Mouse (Mus musculus) hindbrain, embryonic 15.5 days (tissue): ENCODE data around the gene Apopt1. TPM values are rescaled to one million over a fixed set of nuclear protein-coding genes. Genes with fewer than 3 reads are reported as not detected.
"Not testable (repeated sequence)": the region's sequence is repeated elsewhere in the genome, so short reads cannot be mapped to it uniquely, and the experiment has no call there.

Source experiments
- ATAC-seq: fragments of 200-750 bp; cut with Nextera tagmentation; 2 replicates; pipeline ENCODE4 v1.8.0; 2017; ENCODE audit warnings: low read depth, moderate number of reproducible peaks, moderate TSS enrichment; ENCODE audit not compliant: low FRiP score
- H3K27ac ChIP-seq: fragments of 300-500 bp; sonication (generic); replicated peaks from 2 replicates; pipeline ENCODE4 v1.5.1; 2015; ENCODE audit warnings: mild to moderate bottlenecking, inconsistent platforms
- H3K27me3 ChIP-seq: fragments of 300-500 bp; sonication (generic); 2 replicates; pipeline ENCODE4 v1.6.1; 2015; ENCODE audit warnings: control low read depth, inconsistent platforms
- H3K36me3 ChIP-seq: fragments of 300-500 bp; sonication (generic); 2 replicates; pipeline ENCODE4 v1.6.1; 2015; ENCODE audit warnings: control low read depth, inconsistent platforms
- H3K4me1 ChIP-seq: fragments of 300-500 bp; sonication (generic); replicated peaks from 2 replicates; pipeline ENCODE4 v1.6.1; 2015; ENCODE audit warnings: control low read depth, inconsistent platforms
- H3K4me2 ChIP-seq: fragments of 300-500 bp; sonication (generic); 2 replicates; pipeline ENCODE4 v1.6.1; 2015; ENCODE audit warnings: moderate library complexity, mild to moderate bottlenecking, inconsistent platforms
- H3K4me3 ChIP-seq: fragments of 300-500 bp; sonication (generic); 2 replicates; pipeline ENCODE4 v1.5.1; 2015; ENCODE audit warnings: mild to moderate bottlenecking, inconsistent platforms
- H3K9ac ChIP-seq: fragments of 300-500 bp; sonication (generic); 2 replicates; pipeline ENCODE4 v1.6.1; 2015; ENCODE audit warnings: inconsistent platforms
- H3K9me3 ChIP-seq: fragments of 300-500 bp; sonication (generic); 2 replicates; pipeline ENCODE4 v1.6.1; 2016; ENCODE audit warnings: control low read depth, inconsistent platforms
- WGBS: fragments of 180-500 bp; shearing (Covaris S2); methylation state at CpG from one replicate; pipeline ENCODE4 v1.1.7; 2015; 5-methylcytosine and 5-hydroxymethylcytosine counted together
- polyA plus RNA-seq: library from polyadenylated mRNA; unstranded; fragments of >200 nt; fragmentation: Nextera tagmentation; extraction: Ambion mirVana; gene quantifications from 2 replicates; pipeline ENCODE4 v1.2.1, GENCODE M21; 2015

Gene Apopt1
- polyA plus RNA-seq, 1 experiment from 2014 or later: 52.9 TPM

DNA sequence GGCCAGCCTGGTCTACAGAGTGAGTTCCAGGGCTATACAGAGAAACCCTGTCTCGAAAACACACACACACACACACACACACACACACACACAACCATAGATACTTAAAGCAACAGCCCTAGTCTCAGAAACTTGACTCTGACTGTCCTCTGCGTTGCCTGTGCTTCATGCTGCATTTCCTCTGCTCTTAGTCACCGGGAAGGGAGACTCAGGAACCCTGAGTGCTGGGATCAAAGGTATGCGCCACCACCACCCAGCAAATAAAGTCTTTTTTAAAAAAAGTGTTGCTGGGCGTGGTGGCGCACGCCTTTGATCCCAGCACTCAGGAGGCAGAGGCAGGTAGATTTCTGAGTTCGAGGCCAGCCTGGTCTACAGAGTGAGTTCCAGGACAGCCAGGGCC is 23.6 kb downstream of the Apopt1 start:
- H3K4me1 ChIP-seq: peaks cover 10% of the 10 kb centered on the region; the same call in 1 of the 2 replicates
- not testable (repeated sequence) for H3K9me3 ChIP-seq, H3K4me2 ChIP-seq, H3K27me3 ChIP-seq, H3K4me3 ChIP-seq, H3K36me3 ChIP-seq, H3K9ac ChIP-seq, ATAC-seq, H3K27ac ChIP-seq
- 84% methylated on average over 8 of the region's 8 CpGs for WGBS

DNA sequence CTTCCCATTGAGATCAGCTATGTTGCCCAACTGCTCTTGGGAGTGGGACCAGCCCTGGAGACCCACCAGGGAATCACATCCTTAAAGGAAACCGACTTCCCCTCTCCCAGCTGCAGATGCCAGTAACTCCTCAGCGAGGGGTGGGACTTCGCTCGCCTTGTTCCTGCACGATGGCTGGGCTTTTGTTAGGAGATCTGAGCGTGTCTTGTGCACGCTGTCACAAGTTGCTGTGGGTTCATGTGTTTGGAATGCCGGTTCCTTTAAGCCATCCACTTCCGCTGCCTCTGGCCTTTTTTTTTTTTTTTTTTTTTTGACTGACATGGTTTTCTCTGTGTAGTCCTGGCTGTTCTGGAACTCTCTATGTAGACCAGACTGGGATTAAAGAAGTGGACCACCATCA is 24.3 kb downstream of the Apopt1 start:
- no peak; the same call in 1 of the 2 replicates for ATAC-seq
- no peak overlapping the region for H3K27ac ChIP-seq
- H3K4me3 ChIP-seq: no peak overlapping the region
- H3K27me3 ChIP-seq: no peaks in the 10 kb centered on the region
- no peak overlapping the region for H3K4me2 ChIP-seq
- H3K9me3 ChIP-seq: no peaks in the 10 kb centered on the region
- H3K4me1 ChIP-seq: 0 out of 2 replicates have a peak, but pooled peaks cover 4% of the 10 kb centered on the region
- no peaks in the 10 kb centered on the region for H3K36me3 ChIP-seq
- 42% methylated on average over 9 of the region's 9 CpGs for WGBS
- H3K9ac ChIP-seq: no peak overlapping the region

DNA sequence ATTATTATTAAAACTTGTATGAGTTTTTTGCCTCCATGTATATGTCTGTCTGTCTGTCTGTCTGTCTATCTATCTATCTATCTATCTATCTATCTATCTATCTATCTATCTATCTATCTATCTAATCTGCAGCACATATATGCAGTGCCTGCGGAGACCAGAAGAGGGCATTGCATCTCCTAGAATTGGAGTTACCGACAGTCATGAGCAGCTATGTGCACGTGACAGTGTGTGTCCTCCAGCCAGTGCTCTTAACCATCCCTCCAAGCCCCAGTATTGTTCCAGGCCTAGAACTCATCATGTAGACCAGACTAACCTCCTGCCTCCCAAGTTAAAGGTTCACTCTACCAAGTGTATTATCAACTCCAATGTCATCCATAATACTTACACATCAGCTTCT is 25.7 kb downstream of the Apopt1 start:
- H3K27ac ChIP-seq: no peak overlapping the region
- no peaks in the 10 kb centered on the region for H3K36me3 ChIP-seq
- no peak for ATAC-seq
- no peaks in the 10 kb centered on the region for H3K9me3 ChIP-seq
- no peaks in the 10 kb centered on the region for H3K4me1 ChIP-seq
- H3K27me3 ChIP-seq: no peaks in the 10 kb centered on the region
- no peak overlapping the region for H3K4me2 ChIP-seq
- H3K9ac ChIP-seq: no peak overlapping the region
- 6% methylated on average over 3 of the region's 3 CpGs for WGBS
- no peak overlapping the region for H3K4me3 ChIP-seq

DNA sequence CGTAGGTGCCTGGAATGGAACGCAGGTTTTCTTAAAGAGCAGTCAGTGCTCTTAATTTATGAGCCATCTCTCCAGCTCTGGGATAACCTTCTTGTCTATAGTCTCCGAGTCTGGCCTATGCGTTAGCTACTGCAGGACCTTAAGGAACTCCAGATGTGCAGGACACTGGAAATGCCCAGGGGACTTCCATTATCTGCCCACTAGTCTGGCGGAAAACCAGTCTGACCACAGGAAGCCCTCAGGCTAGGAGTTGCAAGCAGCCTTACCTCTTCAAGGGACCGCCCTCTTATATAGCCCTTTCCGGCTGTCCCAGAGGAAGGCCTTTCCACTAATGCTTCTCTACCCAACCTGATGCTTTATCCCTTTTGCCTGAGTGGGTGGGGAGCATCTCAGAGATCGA is 28.3 kb downstream of the Apopt1 start:
- no peak overlapping the region for H3K4me3 ChIP-seq
- H3K36me3 ChIP-seq: no peaks in the 10 kb centered on the region
- no peaks in the 10 kb centered on the region for H3K27me3 ChIP-seq
- H3K9me3 ChIP-seq: no peaks in the 10 kb centered on the region
- H3K27ac ChIP-seq: no peak overlapping the region
- no peak for ATAC-seq
- 82% methylated on average over 8 of the region's 8 CpGs for WGBS
- H3K4me2 ChIP-seq: no peak overlapping the region
- H3K9ac ChIP-seq: no peak overlapping the region
- peaks cover 6% of the 10 kb centered on the region for H3K4me1 ChIP-seq

DNA sequence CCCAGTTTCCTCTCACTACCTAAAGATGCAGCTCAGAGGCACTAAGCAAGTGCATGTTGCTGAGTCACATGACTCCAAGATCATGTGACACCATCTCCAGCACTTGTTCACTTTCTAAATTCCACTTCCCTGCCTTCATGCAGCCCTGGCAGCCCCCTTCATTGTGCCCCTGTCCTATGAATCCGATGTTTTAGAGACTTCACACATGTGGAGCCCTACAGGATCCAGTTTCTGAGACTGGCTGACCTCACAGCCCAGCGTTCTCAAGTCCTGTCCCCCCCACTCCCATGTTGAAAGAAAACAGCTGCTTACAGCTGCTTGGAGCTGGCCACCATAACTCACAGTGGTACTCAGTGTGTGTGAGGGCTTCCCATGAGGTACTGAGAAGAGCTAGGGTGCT is 30.4 kb downstream of the Apopt1 start:
- Histone ChIP-seq H3K27ac (no peak overlapping the region), H3K4me2 (no peak overlapping the region)

DNA sequence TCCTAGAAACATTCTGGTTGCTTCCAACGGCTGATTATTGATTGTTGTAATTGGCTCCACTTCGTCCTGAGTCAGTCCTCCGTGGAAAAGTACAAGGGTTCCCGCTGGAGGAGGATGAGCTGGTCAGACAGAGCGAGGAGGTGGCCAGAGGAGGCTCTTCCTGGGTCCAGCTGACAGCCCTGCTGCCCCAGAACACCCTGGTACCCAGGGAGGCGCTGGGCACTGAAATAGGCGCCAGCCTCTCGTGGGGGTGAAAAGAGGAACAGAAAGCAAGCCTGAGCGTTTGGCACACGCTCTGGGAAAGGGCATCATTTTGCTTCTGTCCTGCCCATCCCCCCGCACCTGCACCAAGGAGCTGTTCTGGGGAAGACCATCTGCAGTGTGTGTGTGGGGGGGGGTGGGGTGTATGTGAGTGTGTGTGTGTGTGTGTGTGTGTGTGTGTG is 30.9 kb downstream of the Apopt1 start:
- H3K27me3 ChIP-seq: no peaks in the 10 kb centered on the region
- peaks cover 7% of the 10 kb centered on the region for H3K4me1 ChIP-seq
- no peaks in the 10 kb centered on the region for H3K36me3 ChIP-seq
- H3K4me3 ChIP-seq: no peak overlapping the region
- no peak overlapping the region for H3K4me2 ChIP-seq
- H3K27ac ChIP-seq: no peak overlapping the region
- H3K9me3 ChIP-seq: no peaks in the 10 kb centered on the region
- 71% methylated on average over 11 of the region's 11 CpGs for WGBS
- H3K9ac ChIP-seq: no peak overlapping the region
- no peak for ATAC-seq

More for the DNA sequence above, 30.4 kb downstream of the Apopt1 start:
- peaks cover 7% of the 10 kb centered on the region for H3K4me1 ChIP-seq
- no peaks in the 10 kb centered on the region for H3K36me3 ChIP-seq
- no peak for ATAC-seq
- H3K9ac ChIP-seq: no peak overlapping the region
- no peaks in the 10 kb centered on the region for H3K9me3 ChIP-seq
- WGBS: 81% methylated on average over 2 of the region's 2 CpGs
- no peaks in the 10 kb centered on the region for H3K27me3 ChIP-seq
- no peak overlapping the region for H3K4me3 ChIP-seq

DNA sequence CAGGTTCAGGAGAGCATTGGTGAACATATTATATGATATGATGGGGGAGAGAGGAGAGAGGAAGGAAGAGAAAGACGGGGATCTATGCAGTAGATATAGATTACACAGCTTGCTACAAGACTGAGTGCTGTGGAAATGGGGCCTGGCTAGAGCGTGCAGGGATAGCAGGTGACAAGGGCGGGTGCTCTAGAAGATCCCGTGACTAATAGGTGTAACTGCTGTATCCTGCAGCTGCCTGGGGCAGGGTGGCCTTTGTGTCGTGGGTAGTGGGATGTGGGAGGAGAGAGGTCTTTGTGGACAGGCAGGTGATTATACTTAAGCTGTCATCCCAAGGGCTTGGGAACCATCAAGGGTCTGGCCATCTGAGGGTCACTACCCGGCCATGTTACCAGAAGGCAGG is 32.2 kb downstream of the Apopt1 start:
- Histone ChIP-seq H3K36me3 (no peaks in the 10 kb centered on the region), H3K9ac (no peak overlapping the region), H3K27me3 (no peaks in the 10 kb centered on the region), H3K27ac (no peak overlapping the region), H3K4me3 (no peak overlapping the region), H3K4me2 (no peak overlapping the region), H3K4me1 (peaks cover 7% of the 10 kb centered on the region), H3K9me3 (no peaks in the 10 kb centered on the region)
- peak; percentile 19; the same call in 1 of the 2 replicates for ATAC-seq
- WGBS: 75% methylated on average over 6 of the region's 6 CpGs

DNA sequence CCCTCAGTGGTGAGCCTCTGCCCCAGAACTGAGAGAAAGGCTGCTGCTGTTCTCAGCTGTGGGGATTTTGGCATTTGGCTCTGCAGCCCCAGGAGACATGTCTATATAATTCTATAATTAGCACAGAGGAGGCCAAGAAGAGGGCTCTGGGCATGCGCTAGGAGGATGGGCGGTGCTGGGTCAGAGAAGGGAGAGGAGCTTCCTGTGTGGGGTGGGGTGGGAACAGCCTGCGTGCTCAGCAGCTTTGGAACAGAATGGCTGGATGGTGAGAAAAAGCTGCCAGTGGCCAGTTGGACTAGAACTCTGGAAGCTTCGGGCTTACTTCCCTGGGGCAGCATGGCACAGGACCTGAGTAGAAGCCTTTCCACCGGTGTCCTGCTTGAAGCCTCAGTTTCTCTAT is 33.0 kb downstream of the Apopt1 start:
- Histone ChIP-seq H3K36me3 (no peaks in the 10 kb centered on the region), H3K27me3 (no peaks in the 10 kb centered on the region), H3K4me1 (peaks cover 7% of the 10 kb centered on the region), H3K27ac (no peak overlapping the region; the same call in 1 of the 2 replicates), H3K9ac (no peak overlapping the region), H3K4me3 (no peak overlapping the region), H3K9me3 (no peaks in the 10 kb centered on the region), H3K4me2 (no peak overlapping the region)
- no peak for ATAC-seq
- WGBS: 56% methylated on average over 5 of the region's 5 CpGs

DNA sequence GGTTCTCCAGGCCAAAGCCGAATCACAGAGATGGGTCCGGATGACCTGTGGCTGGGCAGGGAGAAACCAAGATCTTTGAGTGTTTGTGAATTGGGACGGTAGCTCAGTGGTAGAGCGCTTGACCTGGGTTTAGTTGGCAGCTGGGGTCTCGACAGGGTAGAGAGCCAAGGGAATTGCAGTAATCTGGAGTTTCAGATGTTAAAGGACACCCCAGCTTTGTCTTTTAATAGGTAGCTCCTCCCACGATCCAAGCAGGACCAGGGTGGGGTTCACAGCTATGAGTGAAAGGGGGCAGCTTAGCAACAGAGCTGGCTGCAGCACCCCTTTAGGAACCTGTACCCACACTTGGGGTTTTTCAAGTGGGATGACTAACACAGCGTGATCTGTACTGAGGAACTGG is 34.4 kb downstream of the Apopt1 start:
- no peak overlapping the region for H3K9ac ChIP-seq

DNA sequence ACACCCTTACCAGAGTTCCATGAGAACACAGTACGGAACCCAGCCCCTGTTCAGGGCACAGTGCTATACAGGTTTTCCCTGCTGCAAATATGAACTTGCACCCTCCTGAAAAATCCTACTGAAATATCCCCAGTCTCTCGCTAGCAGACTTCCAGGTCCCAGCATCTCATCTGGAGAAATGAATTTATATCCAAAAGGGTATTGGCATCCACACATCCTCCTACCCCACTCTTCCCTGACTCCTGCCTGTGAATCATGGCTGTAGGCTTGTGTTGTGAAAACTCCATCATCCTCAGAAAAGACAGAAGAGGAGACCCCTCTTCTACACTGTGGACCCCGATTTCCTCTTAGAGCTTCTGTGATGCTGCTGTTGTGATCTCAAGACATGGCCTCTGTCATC is 37.7 kb downstream of the Apopt1 start:
- no peak overlapping the region for H3K9ac ChIP-seq
- H3K4me2 ChIP-seq: no peak overlapping the region
- ATAC-seq: no peak
- 93% methylated on average over 3 of the region's 3 CpGs for WGBS
- H3K27ac ChIP-seq: no peak overlapping the region
- H3K4me3 ChIP-seq: no peak overlapping the region
- H3K27me3 ChIP-seq: no peaks in the 10 kb centered on the region
- H3K9me3 ChIP-seq: no peaks in the 10 kb centered on the region
- H3K4me1 ChIP-seq: peaks cover 7% of the 10 kb centered on the region
- no peaks in the 10 kb centered on the region for H3K36me3 ChIP-seq

More for the DNA sequence above, 34.4 kb downstream of the Apopt1 start:
- no peak for ATAC-seq
- 83% methylated on average over 7 of the region's 7 CpGs for WGBS
- Histone ChIP-seq H3K4me1 (peaks cover 7% of the 10 kb centered on the region), H3K4me3 (no peak overlapping the region), H3K27me3 (no peaks in the 10 kb centered on the region), H3K9me3 (no peaks in the 10 kb centered on the region), H3K4me2 (no peak overlapping the region), H3K27ac (no peak overlapping the region), H3K36me3 (no peaks in the 10 kb centered on the region)

DNA sequence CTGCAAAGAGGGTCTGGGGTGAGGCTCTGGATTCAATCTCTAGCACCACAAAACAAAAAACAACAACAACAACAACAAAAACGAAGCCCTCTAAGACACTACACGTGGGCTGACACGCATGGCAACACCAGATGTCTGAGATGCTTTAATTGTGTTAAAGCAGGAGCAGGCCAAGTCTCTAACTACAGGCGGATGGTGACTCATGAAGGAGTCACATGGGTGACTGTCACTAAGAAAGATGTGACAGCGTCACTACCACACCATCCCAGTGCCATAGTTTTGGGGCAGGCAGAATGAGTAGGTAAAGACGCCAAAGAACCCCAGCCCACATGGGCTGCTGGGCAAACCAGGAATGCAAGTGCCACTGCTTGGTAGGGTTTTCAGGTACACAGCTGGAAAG is 39.4 kb downstream of the Apopt1 start:
- no peaks in the 10 kb centered on the region for H3K36me3 ChIP-seq
- no peak overlapping the region for H3K9ac ChIP-seq
- no peak overlapping the region for H3K4me3 ChIP-seq
- peaks cover 2% of the 10 kb centered on the region; the same call in 1 of the 2 replicates for H3K4me1 ChIP-seq
- ATAC-seq: no peak
- H3K9me3 ChIP-seq: no peaks in the 10 kb centered on the region
- no peak overlapping the region for H3K27ac ChIP-seq
- 92% methylated on average over 6 of the region's 6 CpGs for WGBS
- no peaks in the 10 kb centered on the region for H3K27me3 ChIP-seq
- H3K4me2 ChIP-seq: no peak overlapping the region

DNA sequence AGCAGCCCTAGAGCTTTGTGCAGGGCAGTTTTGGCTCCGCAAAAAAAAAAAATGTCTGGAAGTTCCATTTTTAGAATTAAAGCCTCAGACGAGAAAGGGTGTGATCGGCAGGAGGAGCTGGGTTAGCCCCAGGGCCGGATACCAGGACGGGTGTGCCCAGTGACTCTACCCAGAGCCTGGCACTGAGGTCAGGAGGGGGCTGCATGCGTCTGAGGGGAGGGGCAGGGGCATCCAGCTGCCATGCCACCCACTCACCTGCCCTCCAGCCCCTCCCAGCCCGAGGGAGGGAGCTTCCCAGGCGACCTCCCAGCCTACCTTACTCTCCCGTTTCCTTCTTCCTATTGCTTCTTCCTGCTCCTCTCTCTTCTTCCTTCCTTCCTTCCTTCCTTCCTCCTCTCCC is 40.3 kb downstream of the Apopt1 start:
- H3K4me3 ChIP-seq: no peak overlapping the region
- H3K4me1 ChIP-seq: peaks cover 10% of the 10 kb centered on the region
- no peak overlapping the region for H3K4me2 ChIP-seq
- H3K27ac ChIP-seq: no peak overlapping the region
- no peak overlapping the region for H3K9ac ChIP-seq
- H3K27me3 ChIP-seq: no peaks in the 10 kb centered on the region
- no peaks in the 10 kb centered on the region for H3K36me3 ChIP-seq
- ATAC-seq: no peak
- WGBS: 66% methylated on average over 9 of the region's 9 CpGs
- no peaks in the 10 kb centered on the region for H3K9me3 ChIP-seq

DNA sequence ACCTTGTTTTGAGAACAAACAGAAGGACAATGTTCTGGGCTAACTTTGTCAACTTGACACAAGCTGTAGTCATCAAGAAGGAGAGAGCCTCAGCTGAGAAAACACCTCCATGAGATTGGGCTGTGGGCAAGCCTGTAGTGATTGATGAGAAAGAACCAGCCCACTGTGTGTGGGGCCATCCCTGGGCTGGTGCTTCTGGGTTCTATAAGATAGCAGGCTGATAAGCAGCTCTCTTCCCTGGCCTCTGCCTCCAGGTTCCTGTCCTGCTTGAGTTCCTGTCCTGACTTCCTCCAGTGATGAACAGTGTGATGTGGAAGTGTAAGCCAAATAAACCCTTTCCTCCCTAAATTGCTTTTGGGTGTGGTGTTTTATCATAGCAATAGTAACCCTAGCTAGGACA is 41.6 kb downstream of the Apopt1 start:
- no peak for ATAC-seq
- no peak overlapping the region for H3K4me2 ChIP-seq
- H3K4me1 ChIP-seq: peaks cover 11% of the 10 kb centered on the region
- H3K36me3 ChIP-seq: no peaks in the 10 kb centered on the region
- no peaks in the 10 kb centered on the region for H3K27me3 ChIP-seq
- H3K4me3 ChIP-seq: no peak overlapping the region
- no peaks in the 10 kb centered on the region for H3K9me3 ChIP-seq
- no peak overlapping the region for H3K9ac ChIP-seq
- H3K27ac ChIP-seq: no peak overlapping the region
